Mouse (Mus musculus) lung, adult 2 months (tissue): ENCODE measurements around the gene Cd68. TPM values are rescaled to one million over a fixed set of nuclear protein-coding genes. Genes with fewer than 3 reads are reported as not detected.
"Not testable (repeated sequence)": the region's sequence is repeated elsewhere in the genome, so short reads cannot be mapped to it uniquely, and the experiment has no call there.

Experiments used
- DNase-seq: peaks from one replicate; pipeline ENCODE4 v3.0.0; 2022
- H3K4me1 ChIP-seq: fragments of 200-500 bp; 2 replicates; pipeline ENCODE4 v1.6.1; 2011; ENCODE audit warnings: low read length; ENCODE audit not compliant: control insufficient read depth, insufficient read depth
- H3K4me3 ChIP-seq: fragments of 200-500 bp; replicated peaks from 2 replicates; pipeline ENCODE3; 2011; ENCODE audit warnings: low read depth, mild to moderate bottlenecking, control low read depth, low read length; ENCODE audit errors: extremely low read depth
- CTCF ChIP-seq: fragments of 200-500 bp; IDR thresholded peaks from 2 replicates; pipeline ENCODE4 v1.5.1; 2011; ENCODE audit warnings: mild to moderate bottlenecking, low read length, control low read depth; ENCODE audit not compliant: insufficient read depth
- POLR2A ChIP-seq: fragments of 200-500 bp; IDR thresholded peaks from 2 replicates; pipeline ENCODE4 v1.6.1; 2011; ENCODE audit warnings: low read depth, mild to moderate bottlenecking, control low read depth, low read length, borderline replicate concordance; ENCODE audit errors: extremely low read depth
- WGBS: fragments of 180-500 bp; shearing (Covaris S2); methylation state at CpG from one replicate; pipeline ENCODE4 v1.1.7; 2018; 5-methylcytosine and 5-hydroxymethylcytosine counted together
- polyA plus RNA-seq: library from polyadenylated mRNA; depleted of rRNA; stranded (reverse); fragments of >200 nt; gene quantifications from 2 replicates; pipeline ENCODE4 v1.2.3, GENCODE M21; 2012

Cd68 gene
- polyA plus RNA-seq, 1 experiment: 82.8 TPM

DNA sequence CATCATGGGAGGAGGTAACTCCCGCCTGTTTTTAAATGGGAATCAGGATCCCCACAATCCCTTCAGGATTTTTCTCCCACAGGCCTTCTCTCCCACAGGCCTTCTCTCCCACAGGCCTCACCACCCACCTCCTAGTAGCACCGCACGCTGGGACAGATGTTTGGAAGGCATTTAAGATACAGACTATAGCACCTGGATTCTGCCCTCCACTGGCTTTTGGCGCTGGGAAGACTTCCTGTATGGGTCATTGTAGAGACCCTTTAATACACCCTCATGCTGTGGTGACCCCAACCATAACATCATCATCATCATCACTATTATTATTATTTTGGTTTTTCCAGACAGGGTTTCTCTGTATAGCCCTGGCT, 41.5 kb upstream of the Cd68 start:
- no peak for DNase-seq
- no peak overlapping the region for H3K4me3 ChIP-seq
- no peaks in the 10 kb centered on the region for H3K4me1 ChIP-seq
- 92% methylated on average over 4 of the region's 4 CpGs for WGBS
- TF ChIP-seq CTCF: no peak

- 43% methylated on average over 6 of the region's 6 CpGs for WGBS
- TF ChIP-seq CTCF (no peak), POLR2A (peak; percentile 26; the same call in 1 of the 2 replicates)
- no peak overlapping the region for H3K4me3 ChIP-seq
- H3K4me1 ChIP-seq: no peaks in the 10 kb centered on the region
- peak; percentile 55 for DNase-seq
Measured at GRCm38 (mm10) chr11:69706775-69707479, 41.0 kb upstream of the Cd68 start.

DNA sequence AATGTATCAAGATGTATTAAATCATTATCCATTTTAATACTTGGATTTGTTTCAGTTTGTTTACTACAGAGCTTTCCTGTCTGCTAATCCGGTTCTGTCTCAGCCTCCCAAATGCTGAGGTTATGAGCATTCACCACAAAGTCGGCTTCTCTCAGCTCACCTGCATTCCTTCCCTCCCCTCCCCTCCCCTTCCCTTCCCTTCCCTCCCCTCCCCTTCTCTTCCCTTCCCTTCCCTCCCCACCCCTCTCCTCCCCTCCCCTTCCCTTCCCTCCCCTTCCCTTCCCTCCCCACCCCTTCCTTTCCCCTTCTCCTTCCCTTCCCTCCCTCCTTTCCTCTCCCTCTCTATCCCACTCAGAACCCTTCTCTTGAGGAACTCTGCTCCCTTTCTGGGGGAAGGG, 38.7 kb upstream of the Cd68 start:
- no peak overlapping the region for H3K4me3 ChIP-seq
- DNase-seq: no peak
- no peaks in the 10 kb centered on the region for H3K4me1 ChIP-seq
- 13% methylated on average over 2 of the region's 2 CpGs for WGBS
- TF ChIP-seq POLR2A: no peak
- TF ChIP-seq CTCF: no peak

GRCm38 (mm10) chr11:69703814-69704612, 38.1 kb upstream of the Cd68 start:
- TF ChIP-seq CTCF (no peak), POLR2A (no peak)
- 41% methylated on average over 8 of the region's 8 CpGs for WGBS

DNA sequence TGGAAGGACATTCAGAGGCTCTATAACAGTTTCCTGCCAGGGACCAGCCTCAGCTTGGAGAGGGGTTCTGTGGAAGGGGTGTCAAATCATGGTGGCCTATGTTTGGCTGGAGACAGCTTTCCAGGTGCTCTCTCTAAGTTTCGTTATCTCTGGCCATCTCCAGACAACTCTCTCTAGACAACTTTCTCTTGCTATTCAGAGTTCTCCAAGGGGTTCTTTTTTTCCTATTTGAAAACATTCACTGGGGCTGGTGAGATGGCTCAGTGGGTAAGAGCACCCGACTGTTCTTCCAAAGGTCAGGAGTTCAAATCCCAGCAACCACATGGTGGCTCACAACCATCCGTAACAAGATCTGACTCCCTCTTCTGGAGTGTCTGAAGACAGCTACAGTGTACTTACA, 37.4 kb upstream of the Cd68 start:
- not testable (repeated sequence) for H3K4me3 ChIP-seq, DNase-seq, H3K4me1 ChIP-seq
- 79% methylated on average over 3 of the region's 3 CpGs for WGBS

More at GRCm38 (mm10) chr11:69703814-69704612, 38.1 kb upstream of the Cd68 start:
- no peak for DNase-seq
- no peaks in the 10 kb centered on the region for H3K4me1 ChIP-seq
- H3K4me3 ChIP-seq: no peak overlapping the region

DNA sequence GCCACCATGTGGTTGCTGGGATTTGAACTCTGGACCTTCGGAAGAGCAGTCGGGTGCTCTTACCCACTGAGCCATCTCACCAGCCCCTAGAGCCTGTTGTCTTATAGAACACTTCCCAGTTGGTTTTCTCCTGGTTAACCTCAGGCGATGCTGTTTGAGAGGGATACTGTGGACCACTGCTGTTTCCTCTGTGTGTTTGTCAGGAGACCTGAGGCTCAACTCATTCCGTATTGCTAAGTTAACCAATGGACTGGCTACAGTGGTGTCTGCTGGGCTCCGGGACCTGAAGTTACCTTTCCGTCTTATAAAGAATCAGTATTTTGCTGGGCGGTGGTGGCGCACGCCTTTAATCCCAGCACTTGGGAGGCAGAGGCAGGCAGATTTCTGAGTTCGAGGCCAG, 36.9 kb upstream of the Cd68 start:
- H3K4me3 ChIP-seq, H3K4me1 ChIP-seq, DNase-seq: not testable (repeated sequence)
- WGBS: 96% methylated on average over 10 of the region's 10 CpGs

GRCm38 (mm10) chr11:69699595-69699994, 33.6 kb upstream of the Cd68 start:
- Histone ChIP-seq H3K4me1 (0 out of 2 replicates have a peak, but pooled peaks cover 3% of the 10 kb centered on the region), H3K4me3 (no peak overlapping the region)
- DNase-seq: no peak
- TF ChIP-seq CTCF (no peak), POLR2A (no peak)
- 38% methylated on average over 1 of the region's 1 CpGs for WGBS

GRCm38 (mm10) chr11:69698574-69698973, 32.6 kb upstream of the Cd68 start:
- no peak for DNase-seq
- 69% methylated on average over 5 of the region's 5 CpGs for WGBS
- H3K4me1 ChIP-seq: peaks cover 3% of the 10 kb centered on the region; the same call in 1 of the 2 replicates
- no peak for TF ChIP-seq POLR2A
- no peak for TF ChIP-seq CTCF
- H3K4me3 ChIP-seq: no peak overlapping the region

- H3K4me1 ChIP-seq: peaks cover 3% of the 10 kb centered on the region; the same call in 1 of the 2 replicates
- DNase-seq: no peak
- TF ChIP-seq CTCF (no peak), POLR2A (no peak)
- WGBS: 86% methylated on average over 3 of the region's 3 CpGs
- H3K4me3 ChIP-seq: no peak overlapping the region
Measured at GRCm38 (mm10) chr11:69697396-69697795, 31.4 kb upstream of the Cd68 start.

DNA sequence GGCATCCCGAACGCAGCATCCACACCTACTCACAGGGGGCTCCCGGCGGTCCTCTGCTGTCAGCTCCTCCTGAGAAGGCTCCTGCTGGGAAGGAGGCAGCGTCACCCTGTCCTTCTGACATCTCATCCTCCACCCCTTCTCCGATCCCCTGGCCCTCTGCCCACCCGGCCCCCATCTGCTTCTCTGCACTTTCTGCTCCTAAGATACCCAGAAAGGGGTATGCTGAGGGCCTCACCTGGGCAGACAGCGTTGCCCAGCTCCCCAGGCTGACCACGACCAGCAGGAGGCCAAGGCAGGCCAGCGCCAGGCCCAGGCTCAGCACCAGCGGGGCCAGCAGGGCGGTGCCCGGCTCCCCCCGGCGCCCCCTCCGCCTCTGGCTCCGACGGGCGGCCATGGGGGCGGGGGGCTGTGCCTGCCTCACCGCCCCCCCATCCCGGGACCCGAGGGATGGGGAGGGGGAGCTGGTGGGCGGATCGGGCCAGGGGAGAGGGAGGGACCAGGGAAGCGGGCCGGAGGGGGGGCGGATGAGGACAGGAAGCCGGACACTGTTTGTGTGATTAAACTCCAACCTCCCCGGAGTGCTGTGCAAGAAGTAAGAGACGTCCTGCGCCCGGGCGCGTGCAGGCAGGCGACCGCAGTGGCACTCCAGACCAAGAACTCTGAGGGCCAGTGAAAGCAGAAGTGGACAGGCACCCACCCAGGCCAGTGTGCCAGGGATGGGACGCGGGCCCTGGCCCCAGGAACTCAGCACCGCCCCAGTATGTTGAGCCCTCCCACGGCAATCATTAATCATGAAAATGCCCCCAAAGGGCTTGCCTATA, 29.6 kb upstream of the Cd68 start, which contains the start of the genes Tnfsf12 and Tnfsfm13:
Gene Tnfsf12 (minus strand): TSS at position 489 of the 821 bp plus-strand sequence.
Gene Tnfsfm13 (minus strand): TSS at position 738 of the 821 bp plus-strand sequence.
- 3% methylated on average over 41 of the region's 41 CpGs for WGBS
- DNase-seq: peak; percentile 83
- Histone ChIP-seq H3K4me1 (peaks cover 3% of the 10 kb centered on the region; the same call in 1 of the 2 replicates), H3K4me3 (peak within 1 kb of the TSS; percentile 79)
- 0 out of 2 replicates have a peak, but pooled peaks have one; percentile 8 for TF ChIP-seq CTCF
- TF ChIP-seq POLR2A: peak; percentile 88
